Mouse (Mus musculus) E14TG2a.4 (cell line): Measurements from ENCODE around the gene Trim8.

Source experiments
- CTCF ChIP-seq: conservative IDR thresholded peaks from 2 replicates; pipeline ENCODE4 v1.5.1; 2014; ENCODE audit warnings: low read length
- NANOG ChIP-seq: IDR thresholded peaks from 2 replicates; pipeline ENCODE4 v1.6.1; 2014; ENCODE audit warnings: borderline replicate concordance, low read length, mixed read lengths

GRCm38 (mm10) chr19:46525691-46526631 is 24.5 kb downstream of the Trim8 start:
- TF ChIP-seq CTCF (no peak), NANOG (no peak)
